In the genomic region with DNA sequence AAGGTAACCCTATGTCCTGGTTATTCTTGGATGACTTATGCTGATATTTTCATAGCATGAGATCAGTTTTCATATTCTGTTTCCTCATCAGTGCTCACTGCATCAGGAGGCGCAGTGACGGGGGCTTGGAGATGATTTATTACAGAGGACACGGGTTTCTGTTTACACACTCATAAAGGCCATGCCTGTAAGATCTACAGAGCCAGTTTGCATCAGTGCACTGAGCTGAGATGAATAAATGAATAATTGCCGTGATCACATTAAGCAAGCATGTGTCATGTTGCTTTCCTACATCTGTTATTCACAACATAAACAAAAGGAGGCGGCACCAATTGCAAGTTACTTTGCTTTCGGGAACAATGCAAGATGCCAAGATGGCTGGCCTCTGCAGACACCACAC, we compare ENCODE assay signal across 19 mouse cellular contexts.
DNase-seq lines count a peak whose midpoint lies in the region; ATAC-seq lines count a peak whose summit lies in the region.
"Had no signal": no experiment of that assay in that cellular context is flagged by ENCODE, and none has a peak within 500 bp of the region (broad histone marks: within the 10 kb centered on the region; RNA-seq: fewer than 3 reads in every experiment).

No protein-coding gene starts in this region.

- H3K36me3 ChIP-seq in heart, embryonic 11.5 days (ENCODE audit: control insufficient read depth, insufficient read depth, low read length) = no peaks in the 10 kb centered on the region
- H3K36me3 ChIP-seq in hindbrain, embryonic 15.5 days = no peaks in the 10 kb centered on the region
- H3K36me3 ChIP-seq: heart, embryonic 12.5 days; midbrain, embryonic 15.5 days had no signal

- no peaks in the 10 kb centered on the region for H3K27me3 ChIP-seq in heart, embryonic 11.5 days (ENCODE audit: control insufficient read depth, insufficient read depth, low read length)
- H3K27me3 ChIP-seq in hindbrain, embryonic 15.5 days = no peaks in the 10 kb centered on the region
- H3K27me3 ChIP-seq: heart, embryonic 12.5 days; midbrain, embryonic 15.5 days had no signal

- no peaks in the 10 kb centered on the region for H3K4me1 ChIP-seq in heart, embryonic 11.5 days (ENCODE audit: control insufficient read depth, insufficient read depth, low read length)
- H3K4me1 ChIP-seq in hindbrain, embryonic 15.5 days (replicated peaks) = peaks cover 10% of the 10 kb centered on the region
- H3K4me1 ChIP-seq: heart, embryonic 12.5 days; midbrain, embryonic 15.5 days had no signal

- H3K4me3 ChIP-seq in heart, embryonic 11.5 days (ENCODE audit: low read depth, low read length) = no peak overlapping the region
- H3K4me3 ChIP-seq in hindbrain, embryonic 15.5 days = no peak overlapping the region
- H3K4me3 ChIP-seq: heart, embryonic 12.5 days; midbrain, embryonic 15.5 days had no signal

- no peak overlapping the region for H3K27ac ChIP-seq in heart, embryonic 11.5 days (ENCODE audit: low read depth, low read length)
- H3K27ac ChIP-seq in hindbrain, embryonic 15.5 days (replicated peaks) = peak overlapping the region; percentile 18; the same call in 1 of the 2 replicates
- H3K27ac ChIP-seq: midbrain, embryonic 15.5 days; stomach, postnatal 0 days had no signal

- H3K4me2 ChIP-seq in heart, embryonic 11.5 days = no peak overlapping the region
- no peak overlapping the region for H3K4me2 ChIP-seq in hindbrain, embryonic 15.5 days
- H3K4me2 ChIP-seq: heart, embryonic 12.5 days; midbrain, embryonic 15.5 days had no signal

- H3K9me3 ChIP-seq in heart, embryonic 11.5 days (replicated peaks; ENCODE audit: control insufficient read depth, low read length) = no peaks in the 10 kb centered on the region
- no peaks in the 10 kb centered on the region for H3K9me3 ChIP-seq in hindbrain, embryonic 15.5 days
- H3K9me3 ChIP-seq: heart, embryonic 12.5 days; midbrain, embryonic 15.5 days had no signal

- DNase-seq in heart, adult 11 months = peak; percentile 57
- DNase-seq in kidney, postnatal 4 days = peak; percentile 7 to 14
- no peak for DNase-seq in kidney, postnatal 25 days
- no peak for DNase-seq in layer of hippocampus, adult 9-11 months
- DNase-seq in layer of hippocampus, adult 8-10 months (ENCODE audit: low spot score in 2 of 2) = no peak
- DNase-seq: adrenal gland, adult 8-10 months; B cell, adult 2 months; cerebellum, adult 11 months; cerebellum, postnatal 25 days; gastrocnemius, postnatal 36 days; heart, postnatal 36 days; kidney, adult 2 months; lung, postnatal 10 days; right cerebral cortex, postnatal 14 days had no signal

- H3K9ac ChIP-seq in heart, embryonic 11.5 days (ENCODE audit: low read depth, low read length) = no peak overlapping the region
- H3K9ac ChIP-seq in hindbrain, embryonic 15.5 days = no peak overlapping the region
- H3K9ac ChIP-seq: heart, embryonic 12.5 days; midbrain, embryonic 15.5 days had no signal

- ATAC-seq in heart, embryonic 11.5 days (replicated peaks; ENCODE audit: insufficient number of reproducible peaks, low FRiP score, low TSS enrichment) = no peak
- ATAC-seq in hindbrain, embryonic 15.5 days (ENCODE audit: low FRiP score, low read depth) = peak; percentile 63; the same call in 1 of the 2 replicates
- ATAC-seq: midbrain, embryonic 15.5 days had no signal

- 68% methylated on average over 6 of the region's 6 CpGs for WGBS in heart, embryonic 11.5 days (ENCODE audit: insufficient replicate concordance)
- WGBS in hindbrain, embryonic 15.5 days = 34% methylated on average over 6 of the region's 6 CpGs

Comparison
In these comparisons a context has a peak if more than half of its experiments do, and no peak if none do; other contexts are left out.
1. DNase-seq: peak in heart, adult 11 months (single experiment) and kidney, postnatal 4 days (2 of 2); none in kidney, postnatal 25 days (0 of 2), layer of hippocampus, adult 9-11 months (single experiment) and layer of hippocampus, adult 8-10 months (0 of 2).